Mouse (Mus musculus): ENCODE measurements around the gene Trio.

DNA sequence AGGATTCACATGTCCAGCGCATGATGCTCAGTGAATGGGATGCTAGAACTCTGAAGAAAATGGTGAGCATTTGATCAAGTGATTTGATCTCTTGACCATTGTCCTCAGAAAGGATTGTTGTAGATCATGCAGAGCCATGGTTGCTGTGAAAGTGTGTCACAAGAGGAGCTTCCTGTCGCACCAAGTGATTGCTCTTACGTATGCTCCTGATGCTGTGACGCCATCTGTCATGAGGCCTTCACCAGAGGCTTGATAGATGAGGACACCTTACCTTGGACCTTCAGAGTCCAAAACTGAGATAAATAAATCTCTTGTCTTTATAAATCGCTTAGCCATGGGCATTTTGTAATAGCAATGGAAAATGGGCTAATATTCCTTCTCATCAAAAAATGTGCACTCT lies 328.0 kb downstream of the Trio start:
- TF ChIP-seq CTCF (IDR thresholded peaks at IDR 0.05; ENCODE audit: insufficient read depth, low read length) = no peak
- no peak for TF ChIP-seq POLR2A (IDR thresholded peaks at IDR 0.05; ENCODE audit: borderline replicate concordance, extremely low read depth, low read depth, low read length)
